ENCODE assay signal across 17 mouse cellular contexts in the genomic region with DNA sequence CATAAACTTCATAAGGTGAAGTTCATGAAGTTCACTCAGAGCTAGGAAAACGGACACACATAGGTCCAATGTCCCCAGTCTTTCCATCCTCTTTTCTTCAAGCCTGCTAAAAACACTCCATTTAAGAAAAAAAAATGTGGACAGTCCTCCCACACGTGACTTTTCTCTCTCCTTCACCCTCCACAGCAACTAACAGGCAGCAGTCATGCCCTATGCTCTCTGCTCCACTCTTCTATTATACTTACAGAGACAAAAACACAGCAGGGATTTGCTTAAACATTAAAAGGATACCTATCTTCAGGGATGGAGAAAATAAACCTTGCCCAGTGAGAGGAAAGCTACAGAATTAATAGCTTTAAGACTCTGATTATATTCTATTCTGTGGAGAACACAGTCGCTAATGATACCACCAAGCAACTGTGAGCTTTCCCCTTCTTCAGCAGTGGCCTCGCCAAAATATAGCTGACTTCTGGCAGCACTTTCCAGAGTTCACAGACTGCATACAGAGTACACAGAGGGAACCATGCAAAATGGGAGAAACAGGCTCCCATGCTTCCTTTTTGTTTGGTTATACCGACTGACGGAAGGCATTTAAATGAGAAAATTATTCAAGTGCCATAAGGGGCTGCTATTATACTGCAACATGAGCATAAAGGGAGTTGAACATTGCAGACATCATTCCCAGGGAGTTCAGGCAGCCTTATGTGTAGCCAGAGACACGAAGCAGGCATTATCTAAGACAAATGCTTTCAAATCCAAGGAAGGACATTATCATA.
DNase-seq lines count a peak whose midpoint lies in the region; ATAC-seq lines count a peak whose summit lies in the region.
"Had no signal": no experiment of that assay in that cellular context is flagged by ENCODE, and none has a peak within 500 bp of the region (broad histone marks: within the 10 kb centered on the region; RNA-seq: fewer than 3 reads in every experiment).

No protein-coding gene starts in this region.

- peak; percentile 34 for DNase-seq in embryo, embryonic 10.5 days (ENCODE audit: low spot score)
- DNase-seq in embryo, embryonic 9.5 days (ENCODE audit: extremely low spot score), result no peak
- peak; percentile 75 for DNase-seq in forebrain, embryonic 14.5 days (ENCODE audit: low spot score)
- DNase-seq in spleen, postnatal 4 days (ENCODE audit: low spot score in 2 of 2), result no peak
- no peak for DNase-seq in urinary bladder, adult 2 months (ENCODE audit: low spot score)
- no peak for DNase-seq in adrenal gland, adult 8-10 months
- DNase-seq: adrenal gland, postnatal 36 days; cerebellum, postnatal 10 days; gastrocnemius, postnatal 25 days; lung, postnatal 10 days; right cerebral cortex, adult 18-20 months had no signal

- H3K4me1 ChIP-seq in forebrain, embryonic 14.5 days (ENCODE audit: control insufficient read depth, insufficient read depth, low read length), result peaks cover 17% of the 10 kb centered on the region
- peaks cover 21% of the 10 kb centered on the region for H3K4me1 ChIP-seq in hindbrain, embryonic 15.5 days (replicated peaks)
- H3K4me1 ChIP-seq in midbrain, embryonic 16.5 days (ENCODE audit: control insufficient read depth, insufficient read depth, low read length), result peaks cover 13% of the 10 kb centered on the region
- H3K4me1 ChIP-seq: heart, embryonic 12.5 days; limb, embryonic 10.5 days had no signal

- peak; percentile 69 for ATAC-seq in forebrain, embryonic 14.5 days
- ATAC-seq in hindbrain, embryonic 15.5 days (ENCODE audit: low FRiP score, low read depth), result peak; percentile 85
- peak; percentile 81 for ATAC-seq in midbrain, embryonic 16.5 days

- H3K4me3 ChIP-seq in forebrain, embryonic 14.5 days (ENCODE audit: low read depth, low read length), result no peak overlapping the region
- no peak overlapping the region for H3K4me3 ChIP-seq in hindbrain, embryonic 15.5 days
- H3K4me3 ChIP-seq in midbrain, embryonic 16.5 days (ENCODE audit: low read depth, low read length), result no peak overlapping the region
- H3K4me3 ChIP-seq: embryonic facial prominence, embryonic 13.5 days; heart, embryonic 12.5 days; limb, embryonic 10.5 days had no signal

- peak overlapping the region; percentile 28 for H3K27ac ChIP-seq in forebrain, embryonic 14.5 days (ENCODE audit: low read depth, low read length)
- H3K27ac ChIP-seq in hindbrain, embryonic 15.5 days (replicated peaks), result peak overlapping the region; percentile 61
- peak overlapping the region; percentile 72 for H3K27ac ChIP-seq in midbrain, embryonic 16.5 days (ENCODE audit: low read length)
- H3K27ac ChIP-seq: embryonic facial prominence, embryonic 13.5 days; limb, embryonic 10.5 days; liver, embryonic 14.5 days had no signal

- WGBS in forebrain, embryonic 14.5 days, result 10% methylated on average over 7 of the region's 7 CpGs
- 13% methylated on average over 7 of the region's 7 CpGs for WGBS in hindbrain, embryonic 15.5 days
- WGBS in midbrain, embryonic 16.5 days, result 8% methylated on average over 7 of the region's 7 CpGs

- H3K36me3 ChIP-seq in forebrain, embryonic 14.5 days (ENCODE audit: control insufficient read depth, insufficient read depth, low read length), result no peaks in the 10 kb centered on the region
- no peaks in the 10 kb centered on the region for H3K36me3 ChIP-seq in hindbrain, embryonic 15.5 days
- H3K36me3 ChIP-seq in midbrain, embryonic 16.5 days (ENCODE audit: control insufficient read depth, insufficient read depth, low read length), result no peaks in the 10 kb centered on the region
- H3K36me3 ChIP-seq: embryonic facial prominence, embryonic 13.5 days; heart, embryonic 12.5 days; limb, embryonic 10.5 days had no signal

- H3K9ac ChIP-seq in forebrain, embryonic 14.5 days (ENCODE audit: low read length), result no peak overlapping the region
- H3K9ac ChIP-seq in hindbrain, embryonic 15.5 days, result no peak overlapping the region
- no peak overlapping the region for H3K9ac ChIP-seq in midbrain, embryonic 16.5 days (ENCODE audit: low read depth, low read length)
- H3K9ac ChIP-seq: embryonic facial prominence, embryonic 13.5 days; heart, embryonic 12.5 days; liver, embryonic 14.5 days had no signal

- H3K4me2 ChIP-seq in forebrain, embryonic 14.5 days (ENCODE audit: low read length), result 0 out of 2 replicates have a peak overlapping the region, but pooled peaks have one; percentile 1
- peak overlapping the region; percentile 1; the same call in 1 of the 2 replicates for H3K4me2 ChIP-seq in hindbrain, embryonic 15.5 days
- H3K4me2 ChIP-seq in midbrain, embryonic 16.5 days (ENCODE audit: low read length), result no peak overlapping the region
- H3K4me2 ChIP-seq: embryonic facial prominence, embryonic 13.5 days; heart, embryonic 12.5 days had no signal

- no peaks in the 10 kb centered on the region for H3K27me3 ChIP-seq in forebrain, embryonic 14.5 days (replicated peaks; ENCODE audit: control insufficient read depth, insufficient read depth, low read length)
- no peaks in the 10 kb centered on the region for H3K27me3 ChIP-seq in hindbrain, embryonic 15.5 days
- no peaks in the 10 kb centered on the region for H3K27me3 ChIP-seq in midbrain, embryonic 16.5 days (ENCODE audit: control insufficient read depth, insufficient read depth, low read depth, low read length)
- H3K27me3 ChIP-seq: embryonic facial prominence, embryonic 13.5 days; heart, embryonic 12.5 days had no signal

- H3K9me3 ChIP-seq in forebrain, embryonic 14.5 days (replicated peaks; ENCODE audit: control insufficient read depth, low read length), result no peaks in the 10 kb centered on the region
- H3K9me3 ChIP-seq in hindbrain, embryonic 15.5 days, result no peaks in the 10 kb centered on the region
- no peaks in the 10 kb centered on the region for H3K9me3 ChIP-seq in midbrain, embryonic 16.5 days (replicated peaks; ENCODE audit: control insufficient read depth, low read length, poor library complexity, severe bottlenecking)
- H3K9me3 ChIP-seq: embryonic facial prominence, embryonic 13.5 days; heart, embryonic 12.5 days; limb, embryonic 10.5 days had no signal

Comparison
In these comparisons a context has a peak if more than half of its experiments do, and no peak if none do; other contexts are left out.
1. DNase-seq: peak in embryo, embryonic 10.5 days (single experiment) and forebrain, embryonic 14.5 days (single experiment); none in embryo, embryonic 9.5 days (single experiment), spleen, postnatal 4 days (0 of 2), urinary bladder, adult 2 months (single experiment) and adrenal gland, adult 8-10 months (single experiment).
2. Peak in every context shown above with its lines, with median percentiles within 50 percentile points of each other: ATAC-seq and H3K27ac ChIP-seq.